Mouse (Mus musculus) G1E (cell line): ENCODE measurements around the gene Chst12. TPM values are rescaled to one million over a fixed set of nuclear protein-coding genes. Genes with fewer than 3 reads are reported as not detected.

Source experiments
- ATAC-seq: 2 replicates; pipeline ENCODE4 v1.8.0; 2016; ENCODE audit warnings: mild to moderate bottlenecking; ENCODE audit not compliant: insufficient number of reproducible peaks, poor library complexity, low FRiP score, severe bottlenecking; ENCODE audit errors: extremely low read depth
- DNase-seq: peaks from one replicate; pipeline ENCODE4 v3.0.0; 2012; ENCODE audit warnings: low spot score
- H3K27me3 ChIP-seq: 2 replicates; pipeline ENCODE4 v1.6.1; 2012; ENCODE audit warnings: mild to moderate bottlenecking, low read length, inconsistent platforms; ENCODE audit not compliant: insufficient read depth
- H3K36me3 ChIP-seq: replicated peaks from 2 replicates; pipeline ENCODE3; 2012; ENCODE audit warnings: mild to moderate bottlenecking, inconsistent platforms
- H3K4me1 ChIP-seq: 2 replicates; pipeline ENCODE4 v1.6.1; 2012; ENCODE audit warnings: low read depth, low read length, inconsistent platforms, mixed read lengths; ENCODE audit not compliant: insufficient read depth
- H3K4me3 ChIP-seq: 2 replicates; pipeline ENCODE4 v1.5.1; 2012; ENCODE audit warnings: low read depth, mild to moderate bottlenecking, inconsistent platforms, low read length, moderate library complexity, mixed read lengths
- H3K9me3 ChIP-seq: replicated peaks from 2 replicates; pipeline ENCODE4 v1.6.1; 2012; ENCODE audit warnings: inconsistent platforms
- CTCF ChIP-seq: IDR thresholded peaks from 2 replicates; pipeline ENCODE4 v1.5.1; 2012; ENCODE audit warnings: low read depth, low read length, inconsistent platforms, mixed read lengths
- GATA1 ChIP-seq: IDR thresholded peaks from 2 replicates; pipeline ENCODE4 v1.6.1; 2012; ENCODE audit warnings: borderline replicate concordance, low read length, inconsistent platforms, mixed read lengths
- GATA2 ChIP-seq: IDR thresholded peaks from 2 replicates; pipeline ENCODE4 v1.6.1; 2012; ENCODE audit warnings: low read depth, low read length, inconsistent platforms, borderline replicate concordance
- POLR2AphosphoS5 ChIP-seq: IDR thresholded peaks from 2 replicates; pipeline ENCODE4 v1.6.1; 2012; ENCODE audit warnings: low read depth, low read length, inconsistent platforms; ENCODE audit not compliant: insufficient replicate concordance
- TAL1 ChIP-seq: conservative IDR thresholded peaks from 2 replicates; pipeline ENCODE4 v1.6.1; 2012; ENCODE audit warnings: low read depth, low read length, inconsistent platforms, mixed read lengths
- polyA plus RNA-seq: library from polyadenylated mRNA; stranded (reverse); fragments of >175 nt; gene quantifications from 2 replicates; pipeline ENCODE4 v1.2.3, GENCODE M21; 2012
- total RNA-seq, 2 experiments: library from RNA; stranded (forward) in 1 of 2; stranded (reverse) in 1 of 2; fragments of 200-1000 nt in 1 of 2; fragments of >200 nt in 1 of 2; fragmentation: Nextera tagmentation in 1 of 2; gene quantifications; 2 replicates each; pipeline ENCODE4 v1.2.3; 2014 to 2017

The Chst12 gene
- total and polyA plus RNA-seq, 3 experiments = 0.16 to 0.36 TPM; not detected in 1

DNA sequence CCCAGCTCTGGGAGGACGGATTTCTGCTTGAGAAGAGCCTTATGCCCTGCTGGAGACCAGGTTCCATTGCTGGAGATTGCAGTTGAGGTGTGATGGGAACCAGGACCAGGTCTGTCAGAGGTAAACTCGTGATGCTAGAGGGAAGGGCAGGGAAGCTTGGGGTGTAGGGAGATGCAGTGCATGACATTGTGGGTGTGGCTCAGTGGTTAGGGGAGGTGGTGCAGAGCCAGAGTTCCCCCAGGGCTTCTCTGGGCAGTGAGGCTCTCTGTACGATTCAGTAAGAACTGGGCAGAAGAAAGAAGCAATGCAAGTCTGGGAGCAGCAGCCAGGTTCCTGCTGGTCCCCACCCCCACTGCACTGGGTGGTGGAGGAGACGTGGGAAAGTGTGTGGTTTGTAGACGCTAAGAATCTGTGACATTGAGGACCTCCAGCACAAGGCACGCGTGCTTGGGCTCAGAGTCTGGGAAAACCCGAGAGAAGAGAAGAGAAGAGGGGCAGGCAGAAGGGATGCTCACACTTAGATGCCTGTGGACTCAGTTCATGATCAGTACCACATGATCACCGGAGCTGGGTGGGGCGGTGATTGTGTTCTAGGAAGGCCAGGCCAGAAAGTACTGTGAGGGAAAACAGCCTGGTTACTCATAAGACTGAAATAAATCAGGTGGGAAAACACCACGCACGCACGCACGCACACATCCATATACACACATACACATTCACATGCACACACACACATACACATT, 2.3 kb downstream of the Chst12 start:
- TF ChIP-seq GATA2 = no peak
- TF ChIP-seq POLR2AphosphoS5 = no peak
- Histone ChIP-seq H3K4me1 (peaks cover 28% of the 10 kb centered on the region), H3K27me3 (peaks cover 35% of the 10 kb centered on the region), H3K9me3 (peaks cover 7% of the 10 kb centered on the region), H3K36me3 (no peaks in the 10 kb centered on the region), H3K4me3 (no peak overlapping the region)
- no peak for ATAC-seq
- no peak for DNase-seq

DNA sequence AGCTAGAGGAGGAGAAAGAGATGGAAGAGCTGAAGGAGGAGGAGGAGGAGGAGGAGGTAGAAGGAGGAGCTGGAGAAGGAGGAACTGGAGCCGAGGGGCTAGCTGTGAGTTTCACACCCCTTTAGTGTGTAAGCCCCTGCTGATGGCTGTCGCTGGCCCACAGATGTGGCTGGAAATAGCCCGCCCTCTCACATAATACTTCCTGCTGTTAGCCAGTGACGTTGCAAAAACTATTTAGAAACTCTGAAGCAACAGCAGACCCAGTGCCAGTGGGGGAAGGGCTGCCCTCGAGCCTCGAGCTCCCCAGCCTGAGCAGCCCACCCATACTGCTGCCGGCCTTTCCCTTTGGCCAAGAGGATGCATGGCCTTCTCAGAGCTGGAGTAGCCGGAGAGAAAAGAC, 3.3 kb downstream of the Chst12 start:
- ATAC-seq (peak; percentile 69), DNase-seq (peak; percentile 46)
- Histone ChIP-seq H3K36me3 (no peaks in the 10 kb centered on the region), H3K4me3 (peak overlapping the region; percentile 31; the same call in 1 of the 2 replicates), H3K9me3 (peaks cover 7% of the 10 kb centered on the region), H3K4me1 (peaks cover 28% of the 10 kb centered on the region), H3K27me3 (peaks cover 28% of the 10 kb centered on the region)
- TF ChIP-seq GATA1 (no peak), GATA2 (no peak), POLR2AphosphoS5 (no peak), CTCF (no peak), TAL1 (no peak)

DNA sequence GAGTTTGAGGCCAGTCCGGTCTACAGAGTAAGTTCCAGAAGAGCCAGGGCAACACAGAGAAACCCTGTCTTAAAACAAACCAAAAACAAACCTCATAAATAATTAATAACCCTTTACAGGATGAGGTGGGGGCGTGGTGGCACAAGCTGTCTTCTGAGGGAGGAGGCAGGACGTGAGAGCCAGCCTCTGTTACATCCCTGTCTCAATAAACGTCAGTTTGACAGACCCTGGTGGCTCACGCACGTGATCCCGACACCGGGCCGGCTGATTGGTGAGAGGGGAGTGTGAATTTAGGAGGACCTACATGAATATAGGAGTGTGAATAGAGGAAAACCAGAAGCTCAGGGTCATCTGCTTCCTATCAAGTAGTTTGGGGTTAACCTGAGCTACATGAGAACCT, 3.9 kb downstream of the Chst12 start:
- no peak overlapping the region for H3K4me3 ChIP-seq
- H3K9me3 ChIP-seq = peaks cover 7% of the 10 kb centered on the region
- DNase-seq (peak; percentile 27), ATAC-seq (peak; percentile 65)
- peaks cover 28% of the 10 kb centered on the region for H3K27me3 ChIP-seq
- H3K36me3 ChIP-seq = no peaks in the 10 kb centered on the region
- H3K4me1 ChIP-seq = peaks cover 28% of the 10 kb centered on the region
- TF ChIP-seq GATA2 (no peak), GATA1 (no peak), CTCF (no peak), TAL1 (no peak), POLR2AphosphoS5 (no peak)

DNA sequence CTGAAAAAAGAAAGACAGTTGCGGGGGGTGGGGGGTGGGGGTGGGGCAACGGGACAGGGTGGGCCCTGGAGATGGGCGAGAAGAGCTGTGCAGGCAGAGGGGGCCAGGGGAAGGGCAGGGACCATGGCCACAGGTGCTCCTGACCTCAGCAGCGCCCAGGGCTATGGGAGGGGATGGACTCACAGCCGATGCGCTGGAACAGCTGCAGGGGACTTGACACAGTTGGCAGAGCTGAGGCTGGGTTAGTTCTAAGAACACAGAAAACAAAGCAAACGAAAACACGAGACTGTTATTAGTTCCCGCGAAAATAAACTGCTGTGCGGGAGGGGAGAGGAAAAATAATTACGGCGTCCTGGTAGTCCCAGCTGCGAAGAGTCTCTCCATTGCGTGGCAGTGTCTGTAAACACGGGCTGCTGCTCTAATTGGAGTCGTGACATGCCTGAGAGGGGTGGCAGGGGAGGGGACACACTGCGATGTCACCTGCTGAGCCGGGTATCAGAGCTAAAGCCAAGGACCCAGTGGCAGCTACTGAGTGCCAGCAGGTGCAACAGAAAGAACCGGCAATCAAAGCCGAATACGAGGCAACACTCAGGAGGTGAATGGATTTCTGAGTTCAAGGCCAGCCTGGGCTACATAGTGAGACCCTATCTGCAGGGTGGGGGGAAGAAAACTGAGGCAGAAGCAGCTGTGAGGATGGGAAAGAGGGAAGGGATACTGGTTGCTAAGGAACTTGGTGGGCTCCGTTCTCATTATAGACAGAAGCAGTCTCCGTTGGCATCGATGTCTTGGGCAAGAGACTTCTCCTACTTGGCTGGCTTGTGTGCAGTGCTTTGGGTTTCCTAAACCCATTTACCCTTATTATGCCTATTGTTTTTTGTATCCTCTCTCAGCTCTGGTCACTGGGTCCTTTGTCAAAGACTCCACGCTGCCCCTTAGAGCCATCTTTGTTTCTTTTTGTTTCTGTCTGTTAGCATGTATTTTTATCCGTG, 5.0 kb downstream of the Chst12 start:
- DNase-seq = no peak
- H3K36me3 ChIP-seq = no peaks in the 10 kb centered on the region
- peaks cover 27% of the 10 kb centered on the region for H3K4me1 ChIP-seq
- TF ChIP-seq POLR2AphosphoS5 (no peak), TAL1 (no peak), GATA1 (no peak), GATA2 (no peak), CTCF (no peak)
- H3K9me3 ChIP-seq = peaks cover 5% of the 10 kb centered on the region
- H3K4me3 ChIP-seq = no peak overlapping the region
- H3K27me3 ChIP-seq = peaks cover 22% of the 10 kb centered on the region
- ATAC-seq = no peak

DNA sequence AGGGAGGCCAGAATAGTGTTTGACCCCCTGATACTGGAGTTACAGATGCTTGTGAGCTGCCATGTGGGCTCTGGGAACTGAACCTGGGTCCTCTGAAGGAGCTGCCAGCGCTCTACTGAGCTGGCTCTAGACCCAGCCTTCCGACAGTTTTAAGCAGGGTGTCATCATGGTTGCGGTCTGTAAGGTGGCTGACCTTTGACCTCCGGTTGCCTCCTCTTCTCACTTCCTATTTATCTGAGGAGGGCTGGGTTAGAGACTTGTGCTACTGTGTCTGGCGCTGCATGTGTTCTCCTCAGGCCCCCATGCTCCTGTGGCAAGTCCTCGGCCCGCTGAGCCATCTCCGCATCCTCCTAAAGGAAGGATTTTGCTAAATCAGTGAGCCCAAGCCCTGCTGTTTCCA, 8.6 kb downstream of the Chst12 start:
- Histone ChIP-seq H3K27me3 (peaks cover 2% of the 10 kb centered on the region), H3K9me3 (no peaks in the 10 kb centered on the region), H3K36me3 (no peaks in the 10 kb centered on the region), H3K4me1 (peaks cover 8% of the 10 kb centered on the region), H3K4me3 (no peak overlapping the region)
- DNase-seq (no peak), ATAC-seq (no peak)
- TF ChIP-seq GATA1 = no peak
- no peak for TF ChIP-seq POLR2AphosphoS5
- no peak for TF ChIP-seq CTCF
- no peak for TF ChIP-seq TAL1
- TF ChIP-seq GATA2 = no peak

DNA sequence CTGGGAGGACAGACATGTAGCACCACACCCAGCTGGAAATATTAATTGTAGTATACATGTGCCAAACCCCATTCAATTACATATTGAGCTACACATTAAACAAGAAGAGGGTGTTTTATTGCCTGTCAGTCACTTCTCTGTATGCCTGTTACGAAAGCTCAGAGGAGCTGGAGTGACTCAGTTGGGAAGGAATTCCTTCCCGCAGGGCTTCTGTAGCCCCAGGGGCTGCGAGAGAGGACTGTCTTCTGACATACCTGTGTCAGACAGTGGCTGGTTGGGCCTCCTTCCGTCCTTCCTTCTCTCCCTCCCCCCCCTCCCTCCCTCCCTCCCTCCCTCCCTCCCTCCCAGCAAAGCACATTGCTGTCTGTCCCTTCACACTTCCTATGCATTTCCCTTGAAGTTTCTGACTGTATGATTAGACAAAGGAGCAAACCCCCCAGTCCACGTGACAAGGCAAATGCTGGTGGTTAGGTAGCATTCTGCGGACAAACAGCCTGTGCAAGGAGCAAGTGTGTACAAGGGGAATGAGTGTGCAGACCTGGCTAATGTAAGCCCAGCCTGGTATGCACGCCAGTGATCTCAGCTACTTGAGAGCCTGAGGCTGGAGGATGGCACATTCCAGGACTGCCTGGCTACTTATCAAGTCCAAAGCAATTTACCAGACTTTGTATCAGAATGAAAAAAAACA, 9.6 kb downstream of the Chst12 start:
- no peak for DNase-seq
- Histone ChIP-seq H3K36me3 (no peaks in the 10 kb centered on the region), H3K27me3 (peaks cover 6% of the 10 kb centered on the region), H3K4me3 (no peak overlapping the region), H3K4me1 (0 out of 2 replicates have a peak, but pooled peaks cover 3% of the 10 kb centered on the region), H3K9me3 (no peaks in the 10 kb centered on the region)
- TF ChIP-seq GATA2 (no peak), GATA1 (no peak), POLR2AphosphoS5 (no peak), CTCF (no peak), TAL1 (no peak)
- ATAC-seq = no peak
